Mouse (Mus musculus) ES-Bruce4 (cell line): ENCODE results near the gene Ccar1. TPM values are rescaled to one million over a fixed set of nuclear protein-coding genes. Genes with fewer than 3 reads are reported as not detected.

ENCODE experiments used
- H3K27ac ChIP-seq: 2 replicates; pipeline ENCODE4 v1.5.1; 2012; ENCODE audit warnings: low read length, inconsistent platforms; ENCODE audit not compliant: insufficient read depth
- H3K27me3 ChIP-seq: 2 replicates; pipeline ENCODE4 v1.6.1; 2012; ENCODE audit warnings: mild to moderate bottlenecking, low read length, inconsistent platforms; ENCODE audit not compliant: control insufficient read depth, poor library complexity, insufficient read depth, severe bottlenecking
- H3K36me3 ChIP-seq: 2 replicates; pipeline ENCODE4 v1.6.1; 2012; ENCODE audit warnings: inconsistent platforms, mild to moderate bottlenecking, low read length, moderate library complexity; ENCODE audit not compliant: control insufficient read depth, poor library complexity, insufficient read depth, severe bottlenecking
- H3K4me1 ChIP-seq: one replicate; pipeline ENCODE4 v1.8.1; 2011; ENCODE audit warnings: low read length; ENCODE audit not compliant: control insufficient read depth, insufficient read depth
- H3K4me3 ChIP-seq: 2 replicates; pipeline ENCODE4 v1.5.1; 2011; ENCODE audit warnings: low read depth, mild to moderate bottlenecking, low read length
- H3K9ac ChIP-seq: 2 replicates; pipeline ENCODE4 v1.6.1; 2012; ENCODE audit warnings: low read depth, mild to moderate bottlenecking, inconsistent platforms; ENCODE audit not compliant: poor library complexity, severe bottlenecking
- H3K9me3 ChIP-seq: replicated peaks from 2 replicates; pipeline ENCODE4 v1.6.1; 2012; ENCODE audit warnings: mild to moderate bottlenecking, low read length, inconsistent platforms; ENCODE audit not compliant: control insufficient read depth, poor library complexity, insufficient read depth, severe bottlenecking
- CTCF ChIP-seq: IDR thresholded peaks from one replicate; pipeline ENCODE4 v1.8.1; 2011; ENCODE audit warnings: low read depth, low read length
- EP300 ChIP-seq: IDR thresholded peaks from 2 replicates; pipeline ENCODE4 v1.6.1; 2011; ENCODE audit warnings: low read depth, low read length; ENCODE audit not compliant: insufficient read depth
- POLR2A ChIP-seq: IDR thresholded peaks from one replicate; pipeline ENCODE4 v1.8.1; 2011; ENCODE audit warnings: low read length; ENCODE audit not compliant: insufficient read depth
- polyA plus RNA-seq: library from polyadenylated mRNA; stranded (reverse); fragments of >200 nt; gene quantifications from 2 replicates; pipeline ENCODE4 v1.2.4, GENCODE M21; 2011; ENCODE audit warnings: low read depth; ENCODE audit not compliant: missing spikeins, insufficient read depth, insufficient read length

Gene Ccar1
- polyA plus RNA-seq, 1 experiment, result 123 TPM

DNA sequence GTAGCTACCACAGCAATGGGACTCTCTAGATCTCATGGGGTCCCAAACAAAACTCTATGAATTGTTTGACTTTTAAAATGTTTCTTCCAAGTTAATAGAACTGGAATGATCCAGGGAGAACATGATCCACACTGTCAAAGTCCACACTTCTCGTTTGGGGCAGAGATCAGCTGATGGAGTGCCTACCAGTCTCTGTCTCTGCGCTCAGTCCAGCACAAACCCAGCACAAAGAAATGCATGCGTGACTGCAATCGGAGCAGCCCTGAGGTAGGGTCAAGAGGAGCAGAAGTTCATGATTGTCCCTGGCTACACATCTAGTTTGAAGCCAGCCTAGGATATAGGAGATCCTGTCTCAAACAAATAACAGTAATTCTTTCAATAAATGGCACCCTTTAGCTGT, 31.3 kb upstream of the Ccar1 start:
- no peak for TF ChIP-seq POLR2A
- TF ChIP-seq CTCF, result no peak
- TF ChIP-seq EP300, result no peak
- Histone ChIP-seq H3K27ac (no peak overlapping the region), H3K4me3 (no peak overlapping the region), H3K9me3 (no peaks in the 10 kb centered on the region), H3K9ac (no peak overlapping the region), H3K4me1 (no peaks in the 10 kb centered on the region), H3K27me3 (no peaks in the 10 kb centered on the region), H3K36me3 (peaks cover 92% of the 10 kb centered on the region)

DNA sequence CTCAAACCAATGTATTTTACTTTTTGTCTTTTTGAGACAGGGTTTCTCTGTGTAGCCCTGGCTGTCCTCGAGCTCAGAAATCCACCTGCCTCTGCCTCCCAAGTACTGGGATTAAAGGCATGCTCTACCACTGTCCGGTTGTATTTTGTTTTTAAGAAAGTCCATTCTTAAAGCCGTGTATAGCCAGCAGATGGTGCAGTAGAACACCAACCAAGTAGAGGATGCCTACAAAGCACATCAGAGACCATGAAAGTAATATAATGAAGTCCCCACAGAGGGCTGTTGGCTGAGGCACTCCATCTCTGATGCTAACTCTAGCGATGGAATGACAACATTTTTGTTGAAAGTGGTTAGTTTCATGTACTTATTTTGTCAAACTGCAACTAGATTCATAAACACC, 17.9 kb upstream of the Ccar1 start:
- Histone ChIP-seq H3K9ac (no peak overlapping the region), H3K27me3 (no peaks in the 10 kb centered on the region), H3K9me3 (no peaks in the 10 kb centered on the region), H3K27ac (no peak overlapping the region), H3K36me3 (peaks cover 93% of the 10 kb centered on the region), H3K4me1 (no peaks in the 10 kb centered on the region), H3K4me3 (no peak overlapping the region)
- TF ChIP-seq EP300 (no peak), CTCF (no peak), POLR2A (no peak)

DNA sequence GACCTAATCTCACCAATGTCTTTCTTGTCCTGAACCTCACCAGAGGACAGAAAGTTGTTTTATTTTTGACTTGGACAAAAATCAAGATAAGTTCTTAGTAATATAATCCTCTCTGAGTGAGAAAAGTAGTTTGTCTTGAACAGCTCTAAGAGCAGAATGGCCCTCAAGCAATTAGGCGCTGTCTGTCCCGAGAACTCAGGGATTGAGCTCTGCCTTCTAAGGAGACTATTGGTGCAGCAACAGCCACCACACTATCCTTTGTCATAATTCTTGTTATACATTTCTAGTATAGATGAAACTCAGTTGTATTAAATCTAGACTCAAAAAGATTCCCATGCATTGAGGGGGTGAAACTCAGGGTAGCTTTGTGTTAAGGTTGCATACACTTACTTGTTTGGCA, 16.7 kb upstream of the Ccar1 start:
- Histone ChIP-seq H3K36me3 (peaks cover 84% of the 10 kb centered on the region), H3K9ac (no peak overlapping the region), H3K4me1 (no peaks in the 10 kb centered on the region), H3K27me3 (no peaks in the 10 kb centered on the region), H3K27ac (no peak overlapping the region), H3K4me3 (no peak overlapping the region), H3K9me3 (no peaks in the 10 kb centered on the region)
- no peak for TF ChIP-seq POLR2A
- no peak for TF ChIP-seq EP300
- no peak for TF ChIP-seq CTCF

DNA sequence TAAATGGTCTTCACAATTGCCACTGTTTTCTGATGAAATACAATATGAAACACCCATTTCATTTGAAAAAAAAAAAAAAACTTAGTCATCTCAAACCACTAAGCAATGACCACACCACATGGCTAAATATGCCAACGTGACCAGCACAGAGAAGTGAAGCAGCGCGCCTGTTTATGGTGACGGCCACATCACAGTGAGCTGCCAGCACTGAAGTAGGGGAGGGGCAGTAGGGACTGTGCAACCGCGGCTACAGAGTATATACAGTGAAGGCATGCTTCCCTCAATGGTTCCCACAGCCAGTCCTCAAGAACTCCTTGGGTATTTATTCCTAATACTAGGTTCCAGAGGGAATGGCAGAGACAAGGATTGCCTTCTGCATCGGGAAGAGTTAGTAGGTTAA, 16.2 kb upstream of the Ccar1 start:
- H3K9ac ChIP-seq, result no peak overlapping the region
- no peaks in the 10 kb centered on the region for H3K9me3 ChIP-seq
- TF ChIP-seq POLR2A, result no peak
- TF ChIP-seq CTCF, result no peak
- TF ChIP-seq EP300, result no peak
- no peak overlapping the region for H3K27ac ChIP-seq
- no peak overlapping the region for H3K4me3 ChIP-seq
- H3K27me3 ChIP-seq, result no peaks in the 10 kb centered on the region
- H3K36me3 ChIP-seq, result peaks cover 80% of the 10 kb centered on the region
- H3K4me1 ChIP-seq, result no peaks in the 10 kb centered on the region

DNA sequence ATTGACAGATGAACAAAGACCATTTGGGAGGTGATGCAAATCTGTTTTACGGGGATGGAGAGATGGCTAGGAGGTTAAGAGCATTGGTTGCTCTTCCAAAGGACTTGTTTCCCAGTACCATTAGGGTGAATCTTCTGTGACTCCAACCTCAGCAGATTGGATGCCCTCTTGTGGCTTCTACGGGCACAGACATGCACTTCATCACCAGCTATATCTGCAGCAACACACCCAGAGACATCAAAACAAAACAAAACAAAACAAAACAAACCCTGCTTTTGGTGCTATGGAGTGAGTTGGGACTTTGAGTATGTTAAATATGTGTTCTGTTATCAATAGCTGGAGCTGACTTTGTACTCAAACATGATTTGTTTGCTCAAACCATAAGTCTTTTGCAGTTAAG, 12.0 kb upstream of the Ccar1 start:
- H3K4me3 ChIP-seq, result no peak overlapping the region
- no peak overlapping the region for H3K27ac ChIP-seq
- H3K9me3 ChIP-seq, result no peaks in the 10 kb centered on the region

DNA sequence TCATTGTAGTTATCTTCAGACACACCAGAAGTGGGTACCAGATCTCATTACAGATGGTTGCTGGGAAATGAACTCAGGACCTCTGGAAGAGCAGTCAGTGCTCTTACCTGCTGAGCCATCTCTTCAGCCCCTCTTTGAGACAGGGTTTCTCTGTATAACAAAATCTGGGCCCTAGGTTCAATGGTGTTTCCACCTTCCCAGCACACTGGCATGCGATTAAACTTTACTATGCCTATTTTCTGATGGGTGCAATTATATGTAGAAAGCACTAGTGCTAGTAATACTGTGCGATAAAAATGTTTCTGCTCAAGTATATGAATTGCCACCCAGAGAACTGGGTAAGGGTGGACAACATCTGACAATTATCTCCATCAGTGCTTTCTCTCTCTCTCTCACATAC, 11.2 kb upstream of the Ccar1 start:
- Histone ChIP-seq H3K27ac (no peak overlapping the region), H3K4me3 (no peak overlapping the region), H3K27me3 (no peaks in the 10 kb centered on the region), H3K9me3 (no peaks in the 10 kb centered on the region), H3K9ac (no peak overlapping the region), H3K36me3 (peaks cover 32% of the 10 kb centered on the region), H3K4me1 (no peaks in the 10 kb centered on the region)
- TF ChIP-seq POLR2A, result no peak
- no peak for TF ChIP-seq CTCF

More for the DNA sequence above, 12.0 kb upstream of the Ccar1 start:
- Histone ChIP-seq H3K9ac (no peak overlapping the region), H3K27me3 (no peaks in the 10 kb centered on the region), H3K4me1 (no peaks in the 10 kb centered on the region), H3K36me3 (peaks cover 39% of the 10 kb centered on the region)
- TF ChIP-seq CTCF, result peak; percentile 30
- TF ChIP-seq POLR2A, result no peak
